Comparison of ENCODE assay signal across 7 mouse cellular contexts in the genomic region with DNA sequence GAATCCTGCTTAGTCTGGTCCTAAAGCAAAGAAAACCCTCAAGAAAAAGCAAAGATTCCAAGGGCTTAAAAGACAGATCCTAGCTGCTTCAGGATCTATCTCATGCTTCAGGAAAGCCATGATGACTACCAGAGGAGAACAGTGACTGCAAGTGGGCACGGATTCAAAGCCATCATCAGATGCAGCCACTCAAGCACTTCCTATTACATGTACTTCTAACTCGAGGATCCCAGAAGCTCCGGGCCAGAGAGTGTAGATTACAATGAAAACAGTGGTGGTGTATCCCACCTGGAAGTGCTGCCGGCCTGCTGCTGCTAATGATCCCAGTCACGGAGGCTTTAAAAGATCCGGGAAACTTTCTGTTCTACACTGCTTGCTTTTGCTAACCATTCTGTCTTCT. TPM values are rescaled to one million over a fixed set of nuclear protein-coding genes. Genes with fewer than 3 reads are reported as not detected.
A peak's percentile ranks its signal among the peaks of the same experiment; 100 is the strongest.
DNase-seq lines count a peak whose midpoint lies in the region; ATAC-seq and TF ChIP-seq lines count a peak whose summit lies in the region.

No protein-coding gene starts in this region.

- TF ChIP-seq POLR2A in MEL (IDR thresholded peaks at IDR 0.05; ENCODE audit: control insufficient read depth in 1 of 2, insufficient read depth in 1 of 2, low read depth in 1 of 2, low read length in 2 of 2, poor library complexity in 1 of 2) = no peak

- TF ChIP-seq CTCF in MEL (IDR thresholded peaks at IDR 0.05 in 2 of 3, conservative IDR thresholded peaks at IDR 0.05 in 1 of 3; ENCODE audit: control insufficient read depth in 1 of 3, insufficient read depth in 1 of 3, low read depth in 2 of 3, low read length in 3 of 3, poor library complexity in 1 of 3, severe bottlenecking in 1 of 3) = no peak
- no peak for TF ChIP-seq CTCF in heart, postnatal 0 days (IDR thresholded peaks at IDR 0.05; ENCODE audit: low read depth)
- TF ChIP-seq CTCF in stomach, postnatal 0 days (IDR thresholded peaks at IDR 0.05; ENCODE audit: low read depth) = no peak

- peaks cover 80% of the 10 kb centered on the region for H3K79me2 ChIP-seq in MEL (ENCODE audit: control insufficient read depth, insufficient read depth, low read length, poor library complexity)

- no peak for TF ChIP-seq EP300 in MEL (IDR thresholded peaks at IDR 0.05; ENCODE audit: low read depth in 1 of 2, low read length in 2 of 2)
- no peak for TF ChIP-seq EP300 in heart, postnatal 0 days (IDR thresholded peaks at IDR 0.05; ENCODE audit: low read depth)
- TF ChIP-seq EP300 in stomach, postnatal 0 days (optimal IDR thresholded peaks at IDR 0.05) = no peak

- H3K27ac ChIP-seq in MEL (ENCODE audit: control insufficient read depth, low read depth, low read length) = no peak overlapping the region
- no peak overlapping the region for H3K27ac ChIP-seq in heart, postnatal 0 days (ENCODE audit: low read depth)
- peak overlapping the region; percentile 7; the same call in 1 of the 2 replicates for H3K27ac ChIP-seq in liver, embryonic 16.5 days (ENCODE audit: low read length)
- no peak overlapping the region for H3K27ac ChIP-seq in stomach, postnatal 0 days (replicated peaks)

- H3K4me3 ChIP-seq in MEL (ENCODE audit: control insufficient read depth in 1 of 2, insufficient read depth in 1 of 2, low read depth in 2 of 2, low read length in 2 of 2) = peak overlapping the region in 1 of 2 experiments; percentile 91; a peak in 1 of 4 replicates
- peak overlapping the region; percentile 96 for H3K4me3 ChIP-seq in heart, postnatal 0 days (ENCODE audit: low read depth, low read length)
- H3K4me3 ChIP-seq in liver, embryonic 16.5 days (ENCODE audit: low read depth, low read length) = peak overlapping the region; percentile 99
- H3K4me3 ChIP-seq in stomach, postnatal 0 days (ENCODE audit: low read depth, low read length) = peak overlapping the region; percentile 17

- H3K4me2 ChIP-seq in heart, postnatal 0 days (ENCODE audit: low read depth, low read length) = peak overlapping the region; percentile 68
- H3K4me2 ChIP-seq in liver, embryonic 16.5 days (ENCODE audit: low read depth, low read length) = peak overlapping the region; percentile 80
- peak overlapping the region; percentile 56 for H3K4me2 ChIP-seq in stomach, postnatal 0 days (replicated peaks; ENCODE audit: low read depth)

- TF ChIP-seq RAD21 in MEL (IDR thresholded peaks at IDR 0.05; ENCODE audit: low read depth, low read length) = no peak

- H3K9ac ChIP-seq in MEL (ENCODE audit: control insufficient read depth, low read depth, low read length, poor library complexity, severe bottlenecking) = peak overlapping the region; percentile 17; the same call in 1 of the 2 replicates
- no peak overlapping the region for H3K9ac ChIP-seq in heart, postnatal 0 days (replicated peaks; ENCODE audit: low read depth, low read length)
- H3K9ac ChIP-seq in liver, embryonic 16.5 days (ENCODE audit: low read depth, low read length) = peak overlapping the region; percentile 34; the same call in 1 of the 2 replicates
- H3K9ac ChIP-seq in stomach, postnatal 0 days (ENCODE audit: low read length) = peak overlapping the region; percentile 18; the same call in 1 of the 2 replicates

- H3K9me3 ChIP-seq in MEL (replicated peaks; ENCODE audit: insufficient read depth, low read length) = no peaks in the 10 kb centered on the region
- H3K9me3 ChIP-seq in heart, postnatal 0 days (replicated peaks; ENCODE audit: control insufficient read depth, low read length) = no peaks in the 10 kb centered on the region
- H3K9me3 ChIP-seq in liver, embryonic 16.5 days (replicated peaks; ENCODE audit: control insufficient read depth, low read length) = no peaks in the 10 kb centered on the region
- H3K9me3 ChIP-seq in stomach, postnatal 0 days (ENCODE audit: control insufficient read depth, low read length) = no peaks in the 10 kb centered on the region

- peaks cover 23 to 26% of the 10 kb centered on the region in 2 experiments for H3K4me1 ChIP-seq in MEL (ENCODE audit: control insufficient read depth in 1 of 2, insufficient read depth in 2 of 2, low read length in 2 of 2)
- H3K4me1 ChIP-seq in heart, postnatal 0 days (ENCODE audit: control insufficient read depth, insufficient read depth) = peaks cover 45% of the 10 kb centered on the region
- H3K4me1 ChIP-seq in liver, embryonic 16.5 days (ENCODE audit: control insufficient read depth, low read depth, low read length) = peaks cover 49% of the 10 kb centered on the region
- peaks cover 10% of the 10 kb centered on the region for H3K4me1 ChIP-seq in stomach, postnatal 0 days (replicated peaks; ENCODE audit: control insufficient read depth, insufficient read depth)

- H3K36me3 ChIP-seq in MEL (ENCODE audit: control insufficient read depth in 1 of 2, insufficient read depth in 2 of 2, low read length in 2 of 2) = peaks cover 0 to 50% of the 10 kb centered on the region in 2 experiments
- H3K36me3 ChIP-seq in heart, postnatal 0 days (replicated peaks; ENCODE audit: control insufficient read depth, insufficient read depth, low read length) = no peaks in the 10 kb centered on the region
- H3K36me3 ChIP-seq in liver, embryonic 16.5 days (ENCODE audit: control insufficient read depth, insufficient read depth) = no peaks in the 10 kb centered on the region
- H3K36me3 ChIP-seq in stomach, postnatal 0 days (ENCODE audit: control insufficient read depth, insufficient read depth, low read length) = no peaks in the 10 kb centered on the region

- ATAC-seq in heart, postnatal 0 days (ENCODE audit: insufficient read depth, low read depth) = no peak
- ATAC-seq in liver, embryonic 16.5 days (ENCODE audit: low read depth) = no peak
- no peak for ATAC-seq in stomach, postnatal 0 days (ENCODE audit: low FRiP score, low TSS enrichment)

- WGBS in heart, postnatal 0 days = 2% methylated on average over 6 of the region's 6 CpGs
- 13% methylated on average over 6 of the region's 6 CpGs for WGBS in liver, embryonic 16.5 days (ENCODE audit: insufficient replicate concordance)
- 11% methylated on average over 6 of the region's 6 CpGs for WGBS in stomach, postnatal 0 days

- H3K27me3 ChIP-seq in MEL (ENCODE audit: control insufficient read depth in 1 of 2, insufficient read depth in 2 of 2, low read length in 2 of 2) = no peaks in the 10 kb centered on the region
- H3K27me3 ChIP-seq in heart, postnatal 0 days (ENCODE audit: control insufficient read depth, insufficient read depth, low read length) = no peaks in the 10 kb centered on the region
- no peaks in the 10 kb centered on the region for H3K27me3 ChIP-seq in liver, embryonic 16.5 days (ENCODE audit: control insufficient read depth, insufficient read depth, low read depth, low read length)
- no peaks in the 10 kb centered on the region for H3K27me3 ChIP-seq in stomach, postnatal 0 days (ENCODE audit: control insufficient read depth, insufficient read depth, low read length)

- peak; percentile 29 for DNase-seq in 3T3-L1 (ENCODE audit: low read depth, low spot score)
- peak; percentile 53 for DNase-seq in MEL (ENCODE audit: low read depth, low spot score)
- DNase-seq in heart, postnatal 0 days (ENCODE audit: low spot score) = peak; percentile 67
- peak; percentile 15 for DNase-seq in stomach, postnatal 0 days (ENCODE audit: low spot score)
- no peak for DNase-seq in frontal cortex, postnatal 36 days (ENCODE audit: low spot score in 2 of 2)
- DNase-seq in layer of hippocampus, postnatal 36 days = no peak

TF ChIP-seq in MEL, 35 proteins besides CTCF, POLR2A, EP300 and RAD21:
- TF ChIP-seq POLR2AphosphoS2 (IDR thresholded peaks at IDR 0.05; ENCODE audit: low read length) (no peak), MXI1 (IDR thresholded peaks at IDR 0.05; ENCODE audit: low read depth, low read length) (0 out of 2 replicates have a peak, but pooled peaks have one; percentile 21), CHD2 (IDR thresholded peaks at IDR 0.05; ENCODE audit: low read length) (no peak)

RNA-seq across cellular contexts. Expression of gene Stt3b, which starts 4.0 kb away (rescaled TPM):
- total RNA-seq in MEL (2012; rRNA removed) = 94.9 and 97.6 TPM in 2 replicates
- 100 to 1,000 TPM in 1 of 2 experiments, 10 to 100 TPM in 1; 81.9 to 263 TPM for polyA plus RNA-seq in MEL (2012; ENCODE audit: insufficient read depth in 1 of 2, insufficient read length in 2 of 2, low read depth in 1 of 2, low replicate concordance in 2 of 2, missing spikeins in 1 of 2)
- total RNA-seq in heart, postnatal 0 days (2014; rRNA removed; ENCODE audit: low replicate concordance) = 64.2 and 67.1 TPM in 2 replicates
- 33.9 and 34.4 TPM in 2 replicates for polyA plus RNA-seq in heart, postnatal 0 days (2015; fragmentation: Nextera tagmentation; extraction: Ambion mirVana)
- polyA plus RNA-seq in liver, embryonic 16.5 days (2015; fragmentation: Nextera tagmentation; extraction: Ambion mirVana) = 58.5 and 62.9 TPM in 2 replicates
- polyA plus RNA-seq in stomach, postnatal 0 days (2015; fragmentation: Nextera tagmentation; extraction: Ambion mirVana) = 48.9 and 49.6 TPM in 2 replicates
- 10 to 100 TPM; 85.0 to 87.8 TPM for total RNA-seq in layer of hippocampus, postnatal 36 days (2021)

Comparison
In these comparisons a context has a peak if more than half of its experiments do, and no peak if none do; other contexts are left out.
1. DNase-seq: peak in 3T3-L1 (single experiment), MEL (single experiment), heart, postnatal 0 days (single experiment) and stomach, postnatal 0 days (single experiment); none in frontal cortex, postnatal 36 days (0 of 2) and layer of hippocampus, postnatal 36 days (0 of 2).
2. Peak in every context shown above with its lines, with median percentiles within 50 percentile points of each other: H3K4me2 ChIP-seq.